Mouse (Mus musculus): ENCODE measurements around the gene Brd4.
A peak's percentile ranks its signal among the peaks of the same experiment; 100 is the strongest.

The Brd4 gene

DNA sequence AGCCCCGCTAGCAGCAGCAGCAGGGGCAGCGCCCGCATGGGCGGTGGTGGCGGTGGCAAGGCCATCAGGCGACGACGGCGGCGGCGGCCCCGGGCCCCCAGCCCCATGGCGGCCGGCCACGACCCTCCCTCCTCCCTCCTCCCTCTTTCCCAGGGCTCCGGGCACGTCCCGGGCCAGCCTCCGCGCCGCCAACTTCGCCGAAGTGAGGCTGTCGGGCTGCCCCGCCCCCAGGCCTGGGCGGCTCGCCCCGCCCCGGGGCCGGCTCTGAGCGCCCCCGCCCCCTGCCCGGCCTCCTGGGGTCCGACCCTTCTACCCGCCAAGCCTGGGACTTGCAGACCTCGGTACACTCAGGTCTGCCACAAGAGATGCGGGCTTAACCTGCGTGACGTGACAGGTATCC lies 117.8 kb downstream of the Brd4 start, which contains the start of gene Notch3:
TSS of gene Notch3 (minus strand) at position 166 of the 400 bp plus-strand sequence.
- peak; percentile 53 for DNase-seq (ENCODE audit: low spot score)

DNA sequence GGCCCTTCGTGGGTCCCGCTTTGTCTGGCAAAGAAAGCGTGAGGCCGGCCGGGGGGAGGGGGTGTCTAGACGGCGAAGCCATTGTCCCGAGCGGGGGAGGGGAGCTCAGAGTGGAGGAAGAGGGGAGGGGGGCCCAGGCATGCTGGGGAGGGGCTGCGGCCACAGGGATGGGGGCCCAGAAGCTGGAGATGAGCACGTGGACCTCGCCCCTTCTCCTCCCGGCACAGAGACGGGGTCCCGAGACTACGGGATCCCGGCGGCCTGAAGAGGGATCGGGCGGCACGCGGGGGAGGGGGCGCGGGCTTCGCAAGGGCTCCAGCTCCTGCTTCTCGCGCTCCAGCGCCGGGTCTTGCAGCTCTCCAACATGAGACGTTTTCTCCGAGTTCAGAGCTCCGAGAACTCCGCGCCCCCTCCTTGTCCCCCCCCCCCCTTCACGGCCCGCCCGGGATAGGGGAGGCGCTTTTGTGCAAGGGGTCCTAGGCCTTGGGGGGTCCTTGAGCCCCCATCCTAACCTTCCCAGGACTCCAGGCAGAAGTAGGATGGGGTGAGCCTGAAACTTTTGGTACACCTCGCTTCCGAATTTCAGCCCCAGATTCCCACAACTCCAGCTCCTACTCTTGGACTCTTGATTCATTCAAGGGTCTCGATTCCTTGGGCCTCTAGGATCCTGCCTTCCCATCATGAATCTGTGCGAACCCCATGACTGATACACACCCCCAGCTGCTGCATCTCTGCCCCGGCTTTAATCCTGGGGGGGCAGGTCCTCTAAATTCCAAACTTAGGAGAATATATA lies 118.5 kb downstream of the Brd4 start:
- peak; percentile 61 for DNase-seq (ENCODE audit: low spot score)

- DNase-seq (ENCODE audit: low spot score), result no peak
These were observed 119.2 kb downstream of the Brd4 start for GRCm38 (mm10) chr17:32165266-32165802.

GRCm38 (mm10) chr17:32164780-32165179 lies 119.7 kb downstream of the Brd4 start:
- no peak for DNase-seq (ENCODE audit: low spot score)

- DNase-seq (ENCODE audit: low spot score), result no peak
These were observed 120.4 kb downstream of the Brd4 start for GRCm38 (mm10) chr17:32163910-32164650.

DNA sequence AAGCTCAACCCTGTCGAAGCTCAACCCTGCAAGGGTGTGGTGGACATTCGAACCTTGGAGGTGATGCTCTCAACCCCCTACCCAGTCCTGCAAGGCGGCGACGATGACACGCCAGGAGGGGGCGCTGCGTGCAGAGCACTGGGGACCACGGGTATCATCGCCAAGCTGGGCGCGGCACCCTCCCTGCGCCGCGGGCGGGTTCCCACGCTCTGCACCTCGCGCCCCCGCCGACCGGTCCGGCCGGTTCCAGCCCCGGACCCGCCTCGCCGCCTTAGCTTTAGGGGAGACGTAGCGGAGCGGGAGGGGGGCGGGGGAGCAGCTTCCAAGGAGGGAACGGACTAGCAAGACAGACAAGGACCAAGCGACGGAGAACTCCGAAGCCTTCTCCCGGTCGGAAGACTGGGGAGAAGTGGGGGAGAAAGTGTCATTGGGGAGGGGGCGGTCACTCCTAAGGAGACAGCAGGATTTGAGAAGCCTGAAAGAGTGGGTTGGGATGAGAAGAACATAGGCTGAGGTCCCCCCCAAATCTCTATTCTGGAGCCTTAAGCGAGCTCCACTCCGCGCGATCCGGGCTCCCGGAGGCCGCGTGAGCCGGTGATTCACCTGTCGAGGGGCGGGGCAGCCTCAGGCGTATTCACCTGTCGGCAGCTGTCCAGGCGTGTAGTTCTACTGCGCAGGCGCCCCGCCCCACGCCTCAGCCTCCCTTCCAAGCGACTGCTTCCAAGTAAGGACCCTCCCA lies 122.2 kb downstream of the Brd4 start:
- peak; percentile 66 for DNase-seq (ENCODE audit: low spot score)

- no peak for DNase-seq (ENCODE audit: low spot score)
These were observed 123.6 kb downstream of the Brd4 start for GRCm38 (mm10) chr17:32160882-32161281.

GRCm38 (mm10) chr17:32158841-32159240 lies 125.7 kb downstream of the Brd4 start:
- DNase-seq (ENCODE audit: low spot score), result no peak

DNA sequence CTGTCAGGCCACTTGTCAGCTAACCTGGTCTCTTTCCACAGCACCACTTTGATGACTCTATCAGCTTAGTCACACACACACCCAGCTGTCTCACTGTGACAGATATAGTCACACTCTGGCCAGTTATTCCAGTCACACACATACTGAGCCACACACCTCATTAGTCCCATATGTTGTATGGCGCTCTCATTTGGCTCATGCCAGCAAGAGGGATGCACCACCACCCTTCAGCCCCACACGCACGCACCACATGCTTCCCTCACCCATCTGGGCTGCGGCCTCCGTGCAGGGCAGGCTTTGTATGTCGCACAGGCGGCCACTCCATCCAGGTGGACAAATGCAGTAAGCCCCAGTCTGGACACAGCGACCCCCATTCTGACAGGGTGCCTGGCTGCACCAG lies 137.8 kb downstream of the Brd4 start:
- DNase-seq (ENCODE audit: low spot score), result no peak
